Mouse (Mus musculus) myocyte (in vitro differentiated cells): ENCODE measurements around the gene Gm10638. TPM values are rescaled to one million over a fixed set of nuclear protein-coding genes. Genes with fewer than 3 reads are reported as not detected.

Experiments used
- H3K27me3 ChIP-seq: one replicate; pipeline ENCODE4 v1.6.1; 2011; ENCODE audit not compliant: control insufficient read depth, insufficient read depth, insufficient read length
- H3K36me3 ChIP-seq: one replicate; pipeline ENCODE4 v1.6.1; 2011; ENCODE audit not compliant: control insufficient read depth, insufficient read depth
- H3K4me2 ChIP-seq: one replicate; pipeline ENCODE4 v1.6.1; 2011; ENCODE audit warnings: low read depth, control low read depth
- H3K4me3 ChIP-seq: one replicate; pipeline ENCODE4 v1.5.1; 2011; ENCODE audit warnings: mild to moderate bottlenecking, control low read depth, moderate library complexity
- H3K79me2 ChIP-seq: one replicate; pipeline ENCODE4 v1.6.1; 2011; ENCODE audit not compliant: control insufficient read depth, insufficient read depth
- H3ac ChIP-seq: one replicate; pipeline ENCODE4 v1.6.1; 2011; ENCODE audit not compliant: control insufficient read depth, insufficient read length
- CEBPB ChIP-seq: IDR thresholded peaks from 2 replicates; pipeline ENCODE4 v1.6.1; 2011; ENCODE audit warnings: mild to moderate bottlenecking, moderate library complexity; ENCODE audit not compliant: poor library complexity, insufficient read depth, severe bottlenecking
- E2F4 ChIP-seq: IDR thresholded peaks from one replicate; pipeline ENCODE4 v1.6.1; 2011; ENCODE audit warnings: mild to moderate bottlenecking, control low read depth, moderate library complexity; ENCODE audit not compliant: insufficient read depth
- MAX ChIP-seq: IDR thresholded peaks from one replicate; pipeline ENCODE4 v1.6.1; 2011; ENCODE audit warnings: low read depth, mild to moderate bottlenecking, control low read depth
- MYOD1 ChIP-seq, 3 experiments: IDR thresholded peaks; one replicate each; pipeline ENCODE4 v1.6.1; 2011; ENCODE audit warnings: control low read depth in 2 of 3, low read depth in 2 of 3, mild to moderate bottlenecking in 2 of 3, moderate library complexity in 1 of 3; ENCODE audit not compliant: insufficient read length in 2 of 3, control insufficient read depth in 1 of 3
- MYOG ChIP-seq, 3 experiments: IDR thresholded peaks; one replicate each; pipeline ENCODE4 v1.6.1; 2011; ENCODE audit warnings: control low read depth in 2 of 3, low read depth in 2 of 3, mild to moderate bottlenecking in 2 of 3; ENCODE audit not compliant: insufficient read length in 2 of 3, control insufficient read depth in 1 of 3, insufficient read depth in 1 of 3
- POLR2A ChIP-seq: IDR thresholded peaks from one replicate; pipeline ENCODE4 v1.6.1; 2011; ENCODE audit warnings: low read depth, mild to moderate bottlenecking, control low read depth, moderate library complexity; ENCODE audit not compliant: insufficient read length
- POLR2AphosphoS2 ChIP-seq: IDR thresholded peaks from one replicate; pipeline ENCODE4 v1.6.1; 2011; ENCODE audit warnings: low read depth, control low read depth; ENCODE audit not compliant: insufficient read length
- REST ChIP-seq: IDR thresholded peaks from one replicate; pipeline ENCODE4 v1.6.1; 2011; ENCODE audit warnings: mild to moderate bottlenecking, control low read depth, moderate library complexity; ENCODE audit not compliant: insufficient read depth, insufficient read length
- SRF ChIP-seq: IDR thresholded peaks from one replicate; pipeline ENCODE4 v1.6.1; 2011; ENCODE audit warnings: low read depth; ENCODE audit not compliant: control insufficient read depth, insufficient read length
- TCF12 ChIP-seq: IDR thresholded peaks from one replicate; pipeline ENCODE4 v1.6.1; 2011; ENCODE audit warnings: mild to moderate bottlenecking, control low read depth; ENCODE audit not compliant: poor library complexity, insufficient read depth, severe bottlenecking
- TCF3 ChIP-seq: IDR thresholded peaks from one replicate; pipeline ENCODE4 v1.6.1; 2011; ENCODE audit warnings: low read depth, control low read depth; ENCODE audit not compliant: insufficient read length
- USF1 ChIP-seq: IDR thresholded peaks from one replicate; pipeline ENCODE4 v1.6.1; 2011; ENCODE audit warnings: low read depth, mild to moderate bottlenecking, control low read depth, moderate library complexity
- polyA plus RNA-seq: library from polyadenylated mRNA; unstranded; fragments of >200 nt; fragmentation: generic; extraction: Trizol; gene quantifications from one replicate; pipeline ENCODE4 v1.2.1, GENCODE M21; 2012; ENCODE audit warnings: missing spikeins

The Gm10638 gene
- polyA plus RNA-seq, 1 experiment: 1.2 TPM

- Histone ChIP-seq H3ac (no peak overlapping the region), H3K4me3 (no peak overlapping the region), H3K79me2 (peaks cover 100% of the 10 kb centered on the region), H3K27me3 (no peaks in the 10 kb centered on the region), H3K4me2 (peak overlapping the region; percentile 45), H3K36me3 (no peaks in the 10 kb centered on the region)
- no peak for TF ChIP-seq MYOD1 (IDR thresholded peaks at IDR 0.05; ENCODE audit: control insufficient read depth in 1 of 3, insufficient read length in 2 of 3, low read depth in 2 of 3)
- no peak for TF ChIP-seq SRF
- no peak for TF ChIP-seq MYOG (IDR thresholded peaks at IDR 0.05; ENCODE audit: control insufficient read depth in 1 of 3, insufficient read depth in 1 of 3, insufficient read length in 2 of 3, low read depth in 2 of 3)
- TF ChIP-seq REST: no peak
- TF ChIP-seq USF1: no peak
- no peak for TF ChIP-seq POLR2AphosphoS2
- TF ChIP-seq E2F4: no peak
- TF ChIP-seq CEBPB: no peak
- no peak for TF ChIP-seq MAX
- no peak for TF ChIP-seq TCF3
- no peak for TF ChIP-seq POLR2A
- TF ChIP-seq TCF12: no peak
Measured at GRCm38 (mm10) chr8:86735446-86736111, 9.9 kb upstream of the Gm10638 start.

GRCm38 (mm10) chr8:86740899-86741298, 4.6 kb upstream of the Gm10638 start:
- TF ChIP-seq MYOD1 (IDR thresholded peaks at IDR 0.05; ENCODE audit: control insufficient read depth in 1 of 3, insufficient read length in 2 of 3, low read depth in 2 of 3): no peak
- TF ChIP-seq CEBPB: peak; percentile 61; the same call in 1 of the 2 replicates
- no peak overlapping the region for H3K4me3 ChIP-seq
- no peak overlapping the region for H3K4me2 ChIP-seq
- no peaks in the 10 kb centered on the region for H3K27me3 ChIP-seq
- no peaks in the 10 kb centered on the region for H3K36me3 ChIP-seq
- H3ac ChIP-seq: no peak overlapping the region
- peaks cover 94% of the 10 kb centered on the region for H3K79me2 ChIP-seq

- Histone ChIP-seq H3K27me3 (no peaks in the 10 kb centered on the region), H3ac (no peak overlapping the region)
Measured at GRCm38 (mm10) chr8:86741627-86742026, 3.9 kb upstream of the Gm10638 start.

GRCm38 (mm10) chr8:86742605-86743345, 2.7 kb upstream of the Gm10638 start:
- peak overlapping the region; percentile 26 for H3K4me2 ChIP-seq

More at GRCm38 (mm10) chr8:86741627-86742026, 3.9 kb upstream of the Gm10638 start:
- Histone ChIP-seq H3K79me2 (peaks cover 87% of the 10 kb centered on the region), H3K36me3 (no peaks in the 10 kb centered on the region), H3K4me2 (no peak overlapping the region), H3K4me3 (no peak overlapping the region)
- TF ChIP-seq SRF: no peak
- TF ChIP-seq CEBPB: no peak
- TF ChIP-seq USF1: no peak
- no peak for TF ChIP-seq POLR2AphosphoS2
- no peak for TF ChIP-seq TCF12
- TF ChIP-seq TCF3: no peak

More at GRCm38 (mm10) chr8:86742605-86743345, 2.7 kb upstream of the Gm10638 start:
- no peak overlapping the region for H3ac ChIP-seq
- H3K27me3 ChIP-seq: no peaks in the 10 kb centered on the region
- no peak overlapping the region for H3K4me3 ChIP-seq
- no peaks in the 10 kb centered on the region for H3K36me3 ChIP-seq
- H3K79me2 ChIP-seq: peaks cover 76% of the 10 kb centered on the region
- TF ChIP-seq TCF12 (no peak), POLR2AphosphoS2 (no peak), E2F4 (no peak), MYOG (IDR thresholded peaks at IDR 0.05; ENCODE audit: control insufficient read depth in 1 of 3, insufficient read depth in 1 of 3, insufficient read length in 2 of 3, low read depth in 2 of 3) (no peak), CEBPB (no peak), MYOD1 (IDR thresholded peaks at IDR 0.05; ENCODE audit: control insufficient read depth in 1 of 3, insufficient read length in 2 of 3, low read depth in 2 of 3) (no peak), USF1 (no peak), REST (no peak), TCF3 (no peak), SRF (no peak), POLR2A (no peak), MAX (no peak)
